Mouse (Mus musculus) neural tube, embryonic 10.5 days (tissue): ENCODE measurements around the gene Snta1.
A peak's percentile ranks its signal among the peaks of the same experiment; 100 is the strongest.

ENCODE experiments used
- DNase-seq: peaks from one replicate; pipeline ENCODE4 v3.0.0-alpha.2; 2017; ENCODE audit warnings: low spot score; ENCODE audit errors: extremely low spot score

The Snta1 gene

DNA sequence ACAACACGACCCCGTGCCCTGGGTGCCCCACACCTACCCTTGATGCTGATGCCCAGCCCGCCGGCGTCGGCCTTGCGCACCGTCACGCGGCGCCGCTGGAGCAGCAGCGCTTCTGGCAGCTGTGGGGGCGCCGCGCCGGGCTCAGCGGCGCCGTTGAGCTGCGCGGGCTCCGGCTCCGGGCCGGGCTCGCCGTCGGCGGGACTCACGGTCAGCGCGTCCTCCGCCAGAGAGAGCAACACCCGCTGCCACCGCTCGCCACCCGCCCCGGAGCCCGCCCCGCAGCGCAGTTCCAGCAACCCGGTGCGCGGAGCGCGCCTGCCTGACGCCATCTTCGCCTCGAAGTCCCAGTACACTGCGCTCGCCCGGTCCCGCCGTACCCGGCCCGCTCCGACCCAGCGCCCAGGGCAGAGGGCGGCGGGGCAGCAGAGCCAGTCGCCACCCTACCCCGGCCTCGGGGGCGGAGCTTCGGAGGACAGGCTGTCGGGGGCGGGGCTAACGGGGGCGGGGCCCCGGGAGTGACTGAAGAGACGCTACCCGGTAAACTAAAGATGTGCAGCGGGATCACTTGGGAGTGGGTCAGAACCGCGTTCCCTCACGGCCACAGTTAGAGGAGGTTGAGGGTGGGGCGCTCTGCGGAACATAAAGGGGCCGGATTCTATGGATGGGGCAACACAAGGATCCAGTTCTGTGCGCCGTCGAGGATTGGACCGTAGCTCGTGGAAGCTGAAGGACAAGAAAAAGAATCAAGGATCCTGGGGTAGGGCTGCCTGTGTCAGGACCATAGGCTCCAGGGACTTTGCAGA lies at the start of gene Snta1:
TSS of gene Snta1 (minus strand) at position 457 of the 803 bp plus-strand sequence.
- peak; percentile 79 for DNase-seq

DNA sequence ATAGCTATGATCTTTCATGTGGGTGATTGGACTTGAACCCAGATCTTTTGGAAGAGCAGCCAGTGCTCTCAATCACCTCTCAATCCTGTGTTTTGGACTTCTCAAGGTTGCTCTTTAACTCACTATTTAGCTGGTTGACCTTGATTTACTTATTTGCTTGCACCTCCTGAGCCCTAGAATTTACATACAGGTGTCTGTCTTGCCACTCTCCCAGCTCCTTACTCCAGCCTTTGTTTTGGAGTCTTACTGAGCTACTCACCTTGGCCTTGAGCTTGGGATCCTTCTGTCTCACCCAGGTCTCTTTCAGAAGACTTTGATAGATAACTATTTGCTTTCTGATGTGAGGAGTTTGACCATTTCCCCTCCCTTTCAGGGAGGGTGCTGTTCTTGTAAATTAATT lies 48.7 kb upstream of the Snta1 start:
- DNase-seq, result no peak

DNA sequence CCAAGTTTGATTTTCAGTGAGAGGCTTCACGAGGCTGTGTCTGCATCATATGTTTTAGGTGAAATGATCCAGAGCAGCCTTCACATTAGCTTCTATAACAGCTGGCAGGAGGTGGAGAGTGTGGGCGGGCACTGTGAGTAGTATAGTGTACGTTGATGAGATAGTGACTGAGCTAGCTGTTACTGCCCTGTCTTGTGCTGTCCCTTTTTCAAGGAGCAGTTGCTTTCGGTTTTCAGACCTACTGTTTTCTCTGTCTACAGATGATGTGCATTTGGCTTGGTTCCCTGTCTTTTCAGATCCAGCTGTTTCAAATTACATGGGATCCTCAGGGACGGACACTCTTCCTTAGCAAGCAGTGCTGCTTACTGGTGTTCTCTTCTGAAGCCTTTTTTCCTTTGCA lies 47.9 kb upstream of the Snta1 start:
- peak; percentile 30 for DNase-seq

DNA sequence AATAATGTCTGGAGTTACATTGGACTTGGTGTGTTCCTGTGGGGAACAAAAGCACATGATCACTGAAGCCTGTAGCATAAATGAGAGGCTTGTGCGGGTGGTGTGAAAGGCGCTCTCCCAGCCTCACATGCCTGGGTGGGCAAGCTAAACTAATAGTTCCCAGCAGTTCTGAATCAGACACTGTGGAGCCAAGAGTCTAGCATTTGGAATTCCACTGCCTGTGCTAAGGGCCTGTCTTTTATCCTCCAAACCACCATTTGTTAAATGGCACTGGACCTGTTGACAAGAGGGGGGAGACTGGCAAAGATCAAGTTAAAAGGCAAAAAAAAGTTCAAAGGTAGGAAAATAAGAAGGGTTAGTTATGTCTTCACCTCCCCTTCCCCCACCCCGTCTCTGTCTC lies 46.7 kb upstream of the Snta1 start:
- peak; percentile 33 for DNase-seq

DNA sequence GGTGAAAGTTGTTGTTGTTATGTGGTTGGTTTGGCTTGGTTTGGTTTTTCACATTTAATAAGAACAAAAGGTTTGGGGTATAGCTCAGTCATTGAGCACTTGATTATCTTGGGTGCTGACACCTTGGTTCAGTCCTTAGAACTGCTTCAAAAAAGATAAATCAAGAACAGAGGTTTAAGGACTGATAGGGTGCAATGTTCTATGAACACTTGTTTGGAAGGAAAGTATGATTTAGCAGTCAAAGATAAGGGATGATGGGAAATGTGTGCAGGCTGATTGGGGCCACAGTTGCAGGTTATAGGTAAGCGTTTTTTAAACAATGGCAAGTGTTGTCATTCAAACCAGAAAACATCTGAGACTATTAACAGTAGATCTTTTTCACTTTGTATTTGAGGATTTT lies 46.2 kb upstream of the Snta1 start:
- no peak for DNase-seq

DNA sequence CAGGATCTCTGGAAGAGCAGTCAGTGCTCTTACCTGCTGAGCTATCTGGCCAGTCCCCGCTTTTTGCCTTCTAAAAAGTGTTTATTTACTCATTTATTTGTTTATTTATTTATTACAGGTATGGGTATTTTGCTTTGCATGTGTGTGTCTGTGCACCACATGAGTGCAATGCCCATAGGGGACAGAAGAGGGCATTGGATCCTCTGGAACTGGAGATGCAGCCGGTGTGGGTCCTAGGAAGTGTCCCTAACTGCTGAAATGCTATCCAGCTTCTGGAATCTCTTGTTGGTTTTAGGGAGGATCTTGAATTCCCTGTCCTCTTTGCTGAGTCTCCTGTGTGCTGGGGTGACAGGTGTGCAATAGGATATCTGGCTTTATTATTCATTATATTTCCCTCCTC lies 45.1 kb upstream of the Snta1 start:
- no peak for DNase-seq

DNA sequence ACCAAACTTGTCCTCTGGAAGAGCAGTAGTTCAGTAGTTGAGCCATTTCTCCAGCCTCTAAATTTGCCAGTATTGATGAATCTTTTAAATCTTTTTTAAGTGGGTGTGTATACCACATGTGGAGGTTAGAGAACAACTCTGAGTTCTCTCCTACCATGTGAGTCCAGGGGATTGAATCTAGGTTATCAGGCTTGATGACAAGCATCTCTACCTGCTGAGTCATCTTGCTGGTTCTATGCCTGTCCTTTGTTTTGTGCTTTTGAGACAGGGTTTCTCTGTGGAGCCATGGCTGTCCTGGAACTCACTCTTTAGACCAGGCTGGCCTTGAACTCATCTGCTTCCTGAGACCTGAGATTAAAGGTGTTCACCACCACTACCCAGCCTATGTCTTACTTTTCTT lies 40.7 kb upstream of the Snta1 start:
- DNase-seq, result no peak

DNA sequence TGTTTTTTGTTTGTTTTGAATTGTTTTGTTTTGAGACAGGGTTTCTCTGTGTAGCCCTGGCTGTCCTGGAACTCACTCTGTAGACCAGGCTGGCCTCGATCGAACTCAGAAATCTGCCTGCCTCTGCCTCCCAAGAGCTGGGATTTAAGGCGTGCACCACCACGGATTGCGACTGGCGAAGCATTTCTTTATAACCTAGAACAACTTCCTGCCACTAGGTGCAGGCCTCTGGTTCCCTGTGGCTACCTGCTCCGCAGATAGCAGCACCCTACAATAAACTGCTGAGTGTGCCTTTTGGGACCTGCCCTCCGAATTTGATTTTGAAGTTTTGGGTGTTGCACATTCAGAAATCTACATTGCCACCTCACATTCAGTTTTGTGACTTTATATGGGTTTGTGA lies 39.9 kb upstream of the Snta1 start:
- no peak for DNase-seq

DNA sequence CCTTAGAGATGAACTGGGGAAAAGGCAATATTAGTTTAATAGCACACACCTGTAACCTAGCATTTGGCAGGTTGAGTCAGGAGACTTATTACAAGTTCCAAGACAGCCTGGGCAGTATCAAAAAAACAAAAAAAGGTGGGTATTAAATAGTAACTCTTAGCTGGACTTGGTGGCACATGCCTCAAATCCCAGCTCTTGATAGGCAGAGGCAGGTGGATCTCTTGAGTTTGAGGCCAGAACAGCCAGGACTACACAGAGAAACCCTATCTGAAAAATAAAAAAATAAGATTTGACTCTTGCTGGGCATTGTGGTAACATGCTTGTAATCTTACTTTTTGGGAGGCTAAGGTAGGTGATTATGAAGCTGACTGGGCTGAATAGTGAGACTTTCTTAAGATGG lies 32.6 kb upstream of the Snta1 start:
- DNase-seq, result no peak

DNA sequence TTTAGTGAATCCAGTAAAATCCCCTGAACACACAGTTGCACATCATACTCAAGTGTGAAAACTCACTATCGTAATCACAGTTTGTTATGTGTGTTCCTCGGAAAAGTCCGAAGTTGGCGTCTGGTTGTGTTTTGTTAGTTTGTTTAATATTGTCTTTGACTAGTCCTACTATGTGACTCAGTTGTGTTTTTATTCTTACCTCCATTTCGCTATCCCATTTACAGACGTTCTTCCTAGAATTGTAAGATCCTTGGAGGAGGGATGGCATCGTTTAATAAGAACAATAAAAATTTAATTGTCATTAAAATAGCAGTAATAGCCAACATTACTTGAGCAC lies 29.3 kb upstream of the Snta1 start:
- DNase-seq, result no peak

DNA sequence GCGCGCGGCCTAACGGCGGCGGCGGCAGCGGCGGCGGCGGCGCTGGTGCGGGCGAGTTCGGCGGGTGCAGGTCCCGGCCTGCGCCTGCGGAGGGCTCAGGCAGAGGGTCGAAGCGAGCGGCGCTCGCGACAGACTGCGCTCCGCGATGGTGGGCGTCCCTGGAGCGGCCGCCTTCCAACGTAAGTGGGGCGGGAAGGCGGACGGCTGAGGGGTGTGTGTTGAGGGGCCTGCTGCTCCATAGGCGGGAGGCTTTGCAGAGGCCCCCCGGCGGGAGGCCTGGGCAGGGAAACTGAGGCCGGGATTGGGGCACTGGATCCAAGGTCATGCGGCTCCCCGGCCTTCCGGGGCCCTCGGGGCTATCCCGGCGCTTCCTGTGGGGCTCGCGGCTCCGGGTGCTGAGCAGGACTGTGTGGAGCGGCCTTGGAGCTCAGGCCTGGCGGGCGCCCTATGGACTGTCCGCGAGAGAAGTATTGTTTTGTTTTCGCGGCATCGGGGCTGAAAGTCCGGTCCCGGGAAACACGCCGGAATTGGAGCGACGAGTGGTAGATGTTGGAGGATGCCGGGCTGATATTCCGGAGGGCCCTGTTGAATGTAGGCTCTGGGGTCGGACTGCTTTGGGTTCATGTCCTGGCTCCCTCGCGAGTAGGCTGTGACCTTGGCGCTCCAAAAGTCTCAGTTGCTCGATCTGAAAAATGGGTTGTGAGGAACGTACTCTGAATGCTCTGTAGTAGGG lies 28.7 kb upstream of the Snta1 start, which contains the start of gene Cbfa2t2:
TSS of gene Cbfa2t2 (plus strand) at position 24 of the 733 bp plus-strand sequence.
- peak; percentile 76 for DNase-seq

DNA sequence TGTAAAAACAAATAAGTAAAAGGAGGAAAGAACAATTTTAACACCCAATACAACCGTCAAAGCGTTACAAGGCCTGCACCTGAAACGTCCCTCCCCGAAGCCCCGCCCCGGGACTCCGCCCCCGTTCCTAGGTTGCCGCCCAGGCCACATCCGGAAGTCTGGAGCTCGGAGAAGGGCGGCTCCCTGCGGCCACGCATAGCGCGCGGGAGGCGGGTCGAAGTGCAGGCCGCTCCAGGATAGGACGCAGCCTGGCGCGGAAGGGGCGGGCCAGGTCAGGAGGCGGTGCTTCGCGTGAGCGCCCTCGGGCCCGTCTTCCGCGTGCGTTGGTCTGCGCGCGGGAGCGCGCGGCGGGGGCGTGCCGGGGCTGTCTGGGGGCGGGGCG lies 28.2 kb upstream of the Snta1 start:
- peak; percentile 98 for DNase-seq

DNA sequence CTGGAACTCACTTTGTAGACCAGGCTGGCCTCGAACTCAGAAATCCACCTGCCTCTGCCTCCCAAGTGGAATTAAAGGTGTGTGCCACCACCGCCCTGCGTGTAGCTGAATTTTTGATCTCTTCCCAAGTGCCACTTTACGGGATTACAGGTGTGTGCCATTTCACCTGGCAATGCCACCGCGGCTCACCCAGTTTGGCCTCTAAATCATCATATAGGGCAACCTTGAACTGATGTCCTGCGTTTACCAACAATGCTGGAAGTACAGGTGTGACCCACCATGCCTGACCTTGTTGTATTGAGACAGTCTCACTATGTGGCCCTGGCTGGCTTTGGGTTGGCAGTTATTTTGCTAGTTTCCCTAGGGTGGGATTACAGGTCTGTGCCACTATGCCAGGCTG lies 26.8 kb upstream of the Snta1 start:
- no peak for DNase-seq

DNA sequence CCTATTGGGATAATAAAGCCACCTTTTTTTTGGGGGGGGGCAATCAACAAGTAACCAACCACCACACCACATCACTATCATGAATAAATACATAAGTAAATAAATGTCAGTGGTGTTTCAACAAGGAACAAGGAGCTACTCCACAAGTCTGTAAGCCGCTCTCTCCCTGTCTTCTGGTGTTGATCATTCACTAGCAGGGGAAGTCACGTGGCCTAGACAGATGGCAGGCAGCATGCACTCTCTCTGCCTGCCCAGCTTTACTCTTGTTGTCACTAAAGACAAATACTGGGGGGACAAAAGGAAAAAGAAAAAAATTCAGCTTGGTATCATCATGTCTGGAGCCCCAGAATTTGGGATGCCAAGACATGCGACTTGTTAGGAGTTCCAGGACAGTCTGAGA lies 25.5 kb upstream of the Snta1 start:
- DNase-seq, result no peak

DNA sequence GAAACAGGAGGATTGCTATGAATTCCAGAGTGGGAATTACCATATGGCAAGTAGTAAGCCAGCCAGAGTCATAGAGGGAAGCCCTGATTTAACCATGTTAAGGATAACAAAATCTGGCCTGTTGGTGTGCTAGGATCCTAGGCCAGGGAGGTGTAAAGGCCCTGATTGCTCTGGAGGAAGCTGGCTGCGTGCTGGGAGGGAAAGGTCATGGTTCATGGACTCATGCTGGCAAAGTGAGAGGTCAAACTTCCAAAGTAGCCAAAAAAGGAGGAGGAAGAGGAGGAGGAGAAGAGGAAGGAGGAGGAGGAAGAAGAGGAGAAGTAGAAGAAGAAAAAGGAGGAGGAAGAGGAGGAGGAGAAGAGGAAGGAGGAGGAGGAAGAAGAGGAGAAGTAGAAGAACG lies 24.8 kb upstream of the Snta1 start:
- DNase-seq, result no peak

DNA sequence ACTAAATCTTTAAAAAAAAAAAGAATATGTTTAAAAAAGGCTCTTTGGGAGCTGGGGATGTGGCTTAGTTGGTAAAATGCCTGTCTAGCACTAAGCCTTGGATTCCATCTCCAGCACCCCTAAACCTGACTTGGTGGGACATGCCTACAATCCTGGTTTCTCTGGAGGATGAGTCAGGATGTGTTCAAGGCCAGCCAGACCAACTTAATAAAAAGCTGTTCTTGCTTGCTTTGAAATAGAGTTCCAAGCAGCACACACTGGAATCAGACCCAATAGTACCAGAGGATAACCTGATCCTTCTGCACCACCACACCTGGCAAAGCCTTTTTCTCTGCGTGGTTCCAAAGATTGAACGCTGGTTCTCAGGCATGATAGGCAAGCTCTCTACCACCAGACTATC lies 22.7 kb upstream of the Snta1 start:
- no peak for DNase-seq

DNA sequence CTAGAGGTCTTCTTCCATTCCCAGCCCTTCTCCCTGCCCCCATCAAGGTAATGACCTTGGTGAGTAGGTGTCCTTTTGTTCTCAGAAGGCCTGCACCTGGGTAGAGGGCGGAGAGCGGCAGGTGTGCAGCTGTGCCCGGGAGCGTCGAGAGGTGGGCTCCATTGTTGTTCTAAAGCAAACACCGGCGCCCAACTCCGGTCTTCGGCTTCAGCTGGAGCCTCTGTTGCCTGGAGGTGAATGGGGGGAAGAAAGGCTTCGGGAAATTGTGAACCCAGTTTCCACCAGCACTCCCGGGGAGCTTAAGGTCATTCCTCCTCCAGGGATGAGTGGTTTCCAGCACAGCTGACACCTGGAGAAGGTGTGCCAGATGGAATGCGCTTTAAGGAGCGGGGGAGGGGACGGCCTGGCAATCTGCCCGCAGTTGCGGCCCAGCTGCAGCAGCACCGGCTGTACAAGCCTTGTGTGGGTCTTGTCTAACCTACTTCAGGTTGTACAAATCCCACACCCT lies 20.0 kb upstream of the Snta1 start:
- DNase-seq, result no peak

DNA sequence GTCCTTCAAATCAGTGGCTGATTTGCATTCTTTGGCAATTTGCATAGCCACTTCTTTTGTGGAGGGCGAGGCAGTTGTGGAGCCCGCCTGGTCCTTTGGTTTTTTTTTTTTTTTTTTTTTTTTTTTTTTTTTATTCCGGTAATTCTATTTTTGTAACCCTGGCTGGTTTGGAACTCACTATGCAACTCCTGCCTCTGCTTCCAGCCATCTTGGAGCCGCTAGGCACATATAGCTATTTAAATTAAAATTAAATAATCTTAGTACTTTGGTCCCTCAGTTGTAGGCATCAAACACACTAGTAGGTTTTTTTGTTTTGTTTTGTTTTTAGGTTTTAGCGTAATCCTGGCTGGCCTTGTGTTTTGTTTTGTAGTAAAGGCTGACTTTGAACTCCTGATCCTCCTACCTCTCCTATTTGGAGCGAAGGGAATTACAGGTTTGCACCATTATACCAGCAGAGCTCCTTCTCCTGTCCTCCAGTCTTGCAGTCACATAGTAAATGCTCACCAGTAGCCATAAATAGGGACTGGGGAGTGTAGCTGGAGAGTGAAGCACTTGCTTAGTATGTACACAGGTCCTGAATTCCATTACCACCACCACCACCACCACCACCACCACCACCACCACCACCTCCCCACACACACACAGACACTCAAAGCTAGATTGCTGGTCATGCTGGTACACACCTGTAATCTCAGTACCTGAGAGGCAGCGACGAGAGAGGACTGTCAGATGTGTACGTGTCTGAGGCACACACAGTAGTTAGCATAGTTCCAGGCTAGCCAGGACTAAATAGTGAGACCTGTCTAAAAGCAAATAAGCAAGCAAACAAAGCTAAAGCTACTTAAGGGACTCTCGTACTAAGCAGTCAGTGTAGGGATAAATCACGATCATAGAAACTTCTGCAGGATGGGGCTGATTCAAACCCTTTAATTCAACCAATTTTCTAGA lies 19.3 kb upstream of the Snta1 start:
- DNase-seq, result no peak

DNA sequence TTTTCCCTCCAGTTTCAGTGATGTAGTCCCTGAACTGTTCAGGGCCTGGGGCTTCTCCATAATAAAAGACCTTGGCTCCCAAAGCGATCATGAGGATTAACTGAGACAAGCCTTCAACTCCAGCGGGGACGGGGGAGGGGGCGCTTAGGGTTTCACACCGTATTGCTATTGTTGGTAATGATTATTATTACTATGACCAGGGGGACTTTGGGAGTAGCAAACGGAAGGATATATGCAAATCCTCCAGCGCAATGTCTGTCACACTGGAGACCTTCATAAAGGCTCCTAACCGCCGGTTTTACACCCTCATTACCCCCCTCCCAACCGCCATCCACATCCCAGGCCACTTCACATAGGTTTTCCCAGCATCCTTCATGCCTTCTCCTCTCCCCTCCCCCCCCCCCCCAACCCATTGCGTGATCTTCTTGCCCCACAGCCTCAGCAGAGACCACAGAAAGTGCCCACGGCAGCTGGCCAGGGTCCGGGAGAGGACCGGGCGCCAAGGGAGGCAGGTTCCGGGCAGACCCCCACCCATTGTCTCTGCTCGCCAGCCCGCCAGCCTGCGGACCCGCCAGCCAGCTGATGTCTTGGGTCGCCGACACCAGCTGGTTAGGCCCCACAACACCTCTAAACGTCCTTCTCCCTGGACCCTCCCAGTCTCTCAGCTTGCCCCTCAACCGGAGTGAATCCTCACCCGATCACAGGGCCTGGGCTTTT lies 18.4 kb upstream of the Snta1 start:
- peak; percentile 72 for DNase-seq

DNA sequence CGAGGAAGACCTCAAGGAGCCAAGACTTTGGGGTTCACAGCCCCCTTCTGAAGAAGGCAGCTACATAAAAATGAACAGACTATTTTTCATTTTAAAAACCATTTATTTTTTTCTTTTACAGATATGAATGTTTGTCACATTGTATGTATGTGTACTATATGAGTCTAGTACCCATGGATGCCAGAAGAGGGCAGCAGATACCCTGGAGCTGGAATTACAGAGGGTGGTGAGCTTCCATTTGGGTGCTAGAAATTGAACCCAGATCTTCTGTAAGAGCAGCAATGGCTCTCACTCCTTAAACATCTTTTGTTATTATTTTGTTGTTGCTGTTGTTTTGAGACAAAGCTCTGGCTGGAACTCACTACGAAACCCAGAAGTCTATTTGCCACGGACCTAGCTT lies 17.6 kb upstream of the Snta1 start:
- DNase-seq, result no peak

DNA sequence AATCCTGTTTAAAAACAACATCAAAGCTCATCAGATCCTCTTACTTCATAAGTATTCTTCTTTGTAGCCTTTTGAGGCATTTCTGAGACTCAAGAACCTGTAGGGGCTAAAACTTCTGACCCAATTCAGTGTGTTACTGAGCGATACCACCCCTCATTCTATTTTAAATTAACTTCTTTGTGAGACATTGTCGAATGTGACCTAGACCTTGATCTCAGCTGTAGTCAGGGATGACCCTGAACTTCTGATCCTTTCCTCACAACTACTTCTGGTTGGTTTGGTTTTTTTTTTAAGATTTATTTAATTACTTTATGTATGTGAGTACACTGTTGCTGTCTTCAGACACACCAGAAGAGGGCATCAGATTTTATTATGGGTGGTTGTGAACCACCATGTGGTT lies 15.6 kb upstream of the Snta1 start:
- no peak for DNase-seq
